Mouse (Mus musculus) CH12.LX (cell line): Measurements from ENCODE around the gene Tbata. TPM values are rescaled to one million over a fixed set of nuclear protein-coding genes. Genes with fewer than 3 reads are reported as not detected.

ENCODE experiments used
- DNase-seq: peaks from one replicate; pipeline ENCODE4 v3.0.0-alpha.2; 2013; ENCODE audit errors: extremely low read depth
- H3K27ac ChIP-seq: 2 replicates; pipeline ENCODE4 v1.5.1; 2012; ENCODE audit warnings: low read depth, mild to moderate bottlenecking, control low read depth, moderate library complexity; ENCODE audit not compliant: insufficient read depth
- H3K27me3 ChIP-seq: replicated peaks from 2 replicates; pipeline ENCODE3; 2012; ENCODE audit warnings: inconsistent platforms
- H3K36me3 ChIP-seq, 2 experiments: replicated peaks in 1 of 2; 2 replicates each; pipeline versions ENCODE3 to v1.6.1; 2012; ENCODE audit warnings: inconsistent platforms in 1 of 2, low read length in 1 of 2, mild to moderate bottlenecking in 1 of 2, mixed read lengths in 1 of 2, moderate library complexity in 1 of 2; ENCODE audit not compliant: control insufficient read depth in 1 of 2, insufficient read depth in 1 of 2
- H3K4me1 ChIP-seq, 2 experiments: 2 replicates each; pipeline ENCODE4 v1.6.1; 2012; ENCODE audit warnings: inconsistent platforms in 1 of 2, moderate library complexity in 1 of 2; ENCODE audit not compliant: insufficient read depth in 2 of 2, control insufficient read depth in 1 of 2
- H3K4me2 ChIP-seq: 2 replicates; pipeline ENCODE4 v1.6.1; 2012; ENCODE audit warnings: low read depth, mild to moderate bottlenecking, control low read depth; ENCODE audit not compliant: poor library complexity, insufficient read depth, severe bottlenecking
- H3K4me3 ChIP-seq, 3 experiments: fragments of 150-350 bp in 1 of 3; sonication (generic) in 1 of 3; replicated peaks in 1 of 3; 2 replicates each; pipeline versions ENCODE3 to v1.5.1; 2011 to 2012; ENCODE audit warnings: low read depth in 2 of 3, low read length in 2 of 3, mild to moderate bottlenecking in 2 of 3, moderate library complexity in 2 of 3, control low read depth in 1 of 3, improper control_type of control experiment in 1 of 3, inconsistent platforms in 1 of 3, mixed read lengths in 1 of 3; ENCODE audit not compliant: poor library complexity in 1 of 3
- H3K79me2 ChIP-seq: replicated peaks from 2 replicates; pipeline ENCODE4 v1.6.1; 2012; ENCODE audit warnings: mild to moderate bottlenecking, moderate library complexity; ENCODE audit not compliant: control insufficient read depth, poor library complexity, insufficient read depth, severe bottlenecking; ENCODE audit errors: extremely low read depth
- H3K9ac ChIP-seq: 2 replicates; pipeline ENCODE4 v1.6.1; 2012; ENCODE audit warnings: low read depth, mild to moderate bottlenecking, control low read depth, moderate library complexity; ENCODE audit not compliant: insufficient read depth
- H3K9me3 ChIP-seq: replicated peaks from 2 replicates; pipeline ENCODE3; 2012; ENCODE audit warnings: low read length, inconsistent platforms, mixed read lengths
- CHD2 ChIP-seq: IDR thresholded peaks from 2 replicates; pipeline ENCODE4 v1.6.1; 2011; ENCODE audit warnings: low read length, improper control_type of control experiment
- ELF1 ChIP-seq: IDR thresholded peaks from 2 replicates; pipeline ENCODE4 v1.6.1; 2014; ENCODE audit warnings: low read depth, mild to moderate bottlenecking, inconsistent platforms, low read length, improper control_type of control experiment
- ETS1 ChIP-seq: conservative IDR thresholded peaks from 2 replicates; pipeline ENCODE4 v1.6.1; 2012; ENCODE audit warnings: low read depth, mild to moderate bottlenecking, inconsistent platforms, low read length, improper control_type of control experiment, moderate library complexity
- GABPA ChIP-seq: IDR thresholded peaks from 2 replicates; pipeline ENCODE4 v1.6.1; 2012; ENCODE audit warnings: low read depth, low read length, improper control_type of control experiment, inconsistent platforms; ENCODE audit not compliant: insufficient replicate concordance
- HCFC1 ChIP-seq: IDR thresholded peaks from 2 replicates; pipeline ENCODE4 v1.6.1; 2012; ENCODE audit warnings: low read depth, mild to moderate bottlenecking, inconsistent platforms, low read length, improper control_type of control experiment
- IRF4 ChIP-seq: IDR thresholded peaks from 2 replicates; pipeline ENCODE4 v1.6.1; 2014; ENCODE audit warnings: low read depth, mild to moderate bottlenecking, inconsistent platforms, low read length, improper control_type of control experiment
- JUN ChIP-seq: IDR thresholded peaks from 2 replicates; pipeline ENCODE4 v1.6.1; 2011; ENCODE audit warnings: low read depth, mild to moderate bottlenecking, low read length, improper control_type of control experiment, moderate library complexity; ENCODE audit not compliant: insufficient read depth
- JUND ChIP-seq: conservative IDR thresholded peaks from 2 replicates; pipeline ENCODE4 v1.6.1; 2011; ENCODE audit warnings: low read depth, low read length, improper control_type of control experiment
- KAT2A ChIP-seq: IDR thresholded peaks from 2 replicates; pipeline ENCODE4 v1.6.1; 2012; ENCODE audit warnings: low read length, improper control_type of control experiment, inconsistent platforms; ENCODE audit not compliant: insufficient replicate concordance
- MAX ChIP-seq: IDR thresholded peaks from 2 replicates; pipeline ENCODE4 v1.6.1; 2011; ENCODE audit warnings: low read length, improper control_type of control experiment
- MAZ ChIP-seq: IDR thresholded peaks from 2 replicates; pipeline ENCODE4 v1.6.1; 2012; ENCODE audit warnings: low read depth, mild to moderate bottlenecking, inconsistent platforms, low read length, improper control_type of control experiment, moderate library complexity
- MEF2A ChIP-seq: IDR thresholded peaks from 2 replicates; pipeline ENCODE4 v1.6.1; 2014; ENCODE audit warnings: low read depth, mild to moderate bottlenecking, inconsistent platforms, low read length, improper control_type of control experiment, borderline replicate concordance
- MXI1 ChIP-seq: IDR thresholded peaks from 2 replicates; pipeline ENCODE4 v1.6.1; 2011; ENCODE audit warnings: mild to moderate bottlenecking, low read depth, low read length, improper control_type of control experiment
- MYC ChIP-seq: IDR thresholded peaks from 2 replicates; pipeline ENCODE4 v1.6.1; 2011; ENCODE audit warnings: low read depth, mild to moderate bottlenecking, improper control_type of control experiment, low read length
- NRF1 ChIP-seq: IDR thresholded peaks from 2 replicates; pipeline ENCODE4 v1.6.1; 2014; ENCODE audit warnings: low read depth, mild to moderate bottlenecking, inconsistent platforms, low read length, improper control_type of control experiment, moderate library complexity
- PAX5 ChIP-seq: IDR thresholded peaks from 2 replicates; pipeline ENCODE4 v1.6.1; 2012; ENCODE audit warnings: low read length, inconsistent platforms, mixed read lengths
- POLR2A ChIP-seq: IDR thresholded peaks from 2 replicates; pipeline ENCODE4 v1.6.1; 2011; ENCODE audit warnings: low read depth, mild to moderate bottlenecking, improper control_type of control experiment, low read length
- POLR2AphosphoS2 ChIP-seq: IDR thresholded peaks from 2 replicates; pipeline ENCODE4 v1.6.1; 2011; ENCODE audit warnings: low read depth, low read length, improper control_type of control experiment
- RAD21 ChIP-seq: IDR thresholded peaks from 2 replicates; pipeline ENCODE4 v1.6.1; 2011; ENCODE audit warnings: low read depth, mild to moderate bottlenecking, low read length, improper control_type of control experiment, moderate library complexity
- SIN3A ChIP-seq: IDR thresholded peaks from 2 replicates; pipeline ENCODE4 v1.6.1; 2012; ENCODE audit warnings: low read length, improper control_type of control experiment, inconsistent platforms
- SMC3 ChIP-seq: IDR thresholded peaks from 2 replicates; pipeline ENCODE4 v1.6.1; 2011; ENCODE audit warnings: low read depth, low read length, improper control_type of control experiment
- TBP ChIP-seq: conservative IDR thresholded peaks from 2 replicates; pipeline ENCODE4 v1.6.1; 2011; ENCODE audit warnings: low read depth, low read length, improper control_type of control experiment
- TCF12 ChIP-seq: IDR thresholded peaks from 2 replicates; pipeline ENCODE4 v1.6.1; 2014; ENCODE audit warnings: low read depth, mild to moderate bottlenecking, inconsistent platforms, low read length, improper control_type of control experiment
- UBTF ChIP-seq: IDR thresholded peaks from 2 replicates; pipeline ENCODE4 v1.6.1; 2012; ENCODE audit warnings: low read depth, mild to moderate bottlenecking, inconsistent platforms, low read length, improper control_type of control experiment, moderate library complexity
- USF1 ChIP-seq: IDR thresholded peaks from 2 replicates; pipeline ENCODE4 v1.6.1; 2014; ENCODE audit warnings: low read depth, mild to moderate bottlenecking, inconsistent platforms, low read length, improper control_type of control experiment
- USF2 ChIP-seq: conservative IDR thresholded peaks from 2 replicates; pipeline ENCODE4 v1.6.1; 2011; ENCODE audit warnings: low read depth, low read length, improper control_type of control experiment
- ZC3H11A ChIP-seq: IDR thresholded peaks from 2 replicates; pipeline ENCODE4 v1.6.1; 2012; ENCODE audit warnings: low read depth, mild to moderate bottlenecking, inconsistent platforms, low read length, improper control_type of control experiment
- ZMIZ1 ChIP-seq: IDR thresholded peaks from 2 replicates; pipeline ENCODE4 v1.6.1; 2012; ENCODE audit warnings: low read depth, mild to moderate bottlenecking, inconsistent platforms, low read length, improper control_type of control experiment
- ZNF384 ChIP-seq: IDR thresholded peaks from 2 replicates; pipeline ENCODE4 v1.6.1; 2012; ENCODE audit warnings: low read depth, low read length, improper control_type of control experiment, inconsistent platforms
- dilution Hi-C: fragments of 300-500 bp; cut with MboI; formaldehyde crosslinking; loops from 2 replicates; pipeline ENCODE4 v1.14.3; 2020; ENCODE audit warnings: low sequenced_read_pairs; ENCODE audit not compliant: extremely low pct_unique_long_range_greater_than_20kb, extremely low pct_ligation_motif_present
- in situ Hi-C: fragments of 300-500 bp; cut with MboI; formaldehyde crosslinking; loops from 3 replicates; pipeline ENCODE4 v1.14.3; 2019; ENCODE audit warnings: low sequenced_read_pairs, low pct_ligation_motif_present, low pct_unique_long_range_greater_than_20kb, mixed read lengths
- polyA plus RNA-seq: library from polyadenylated mRNA; unstranded; fragments of >175 nt; gene quantifications from 2 replicates; pipeline ENCODE4 v1.2.1, GENCODE M21; 2012; ENCODE audit warnings: low read depth; ENCODE audit not compliant: insufficient read length
- total RNA-seq, 2 experiments: library from RNA; depleted of rRNA; stranded (reverse); fragments of 300-350 nt in 1 of 2; fragments of >200 nt in 1 of 2; gene quantifications; 2 replicates each; pipeline ENCODE4 v1.2.3; 2012 to 2014

Tbata gene
- total and polyA plus RNA-seq, 3 experiments: 0.17 to 0.73 TPM; not detected in 1

DNA sequence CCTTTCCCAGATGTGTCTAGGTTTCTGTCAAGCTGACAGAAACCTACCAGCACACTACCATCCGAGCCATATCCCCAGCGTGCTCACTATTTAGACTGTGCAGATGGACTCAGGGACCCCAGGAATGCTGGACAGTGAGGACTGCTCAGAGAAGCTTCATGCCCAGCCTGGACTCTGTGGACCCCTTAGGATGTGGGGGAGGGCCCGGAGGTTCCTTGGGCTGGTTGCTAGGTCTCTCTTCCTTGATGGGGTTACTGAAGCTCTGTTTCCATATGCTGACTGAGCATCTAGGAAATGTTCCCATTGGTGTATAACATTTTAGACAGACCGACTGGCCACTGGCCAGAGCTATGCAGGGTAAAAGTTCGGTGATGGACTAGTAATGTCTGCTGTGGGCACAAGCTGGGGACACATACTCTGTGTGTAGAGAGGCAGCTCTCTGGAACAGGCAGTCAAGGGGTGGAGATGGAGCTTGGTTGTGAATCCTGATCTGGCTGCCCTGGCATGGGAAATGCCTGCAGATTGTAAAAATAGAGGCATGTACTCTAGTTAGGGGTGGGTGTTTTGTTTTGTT lies 24.1 kb downstream of the Tbata start:
- TF ChIP-seq MXI1 (no peak), UBTF (no peak), ELF1 (no peak), ZNF384 (no peak), MEF2A (no peak), HCFC1 (no peak)
- TF ChIP-seq, all 38 proteins: peak for 0
- H3K4me2 ChIP-seq: no peak overlapping the region
- H3K4me1 ChIP-seq: peaks cover 10 to 32% of the 10 kb centered on the region in 2 experiments
- no peak overlapping the region for H3K9ac ChIP-seq
- in situ Hi-C loops: loop anchor here (5.0 kb wide), 1 partner anchor 126 kb away; no protein-coding TSS in a partner anchor
- H3K27me3 ChIP-seq: no peaks in the 10 kb centered on the region
- no peak for DNase-seq
- peaks cover 16 to 63% of the 10 kb centered on the region in 2 experiments for H3K36me3 ChIP-seq
- dilution Hi-C loops: no loop called here
- H3K79me2 ChIP-seq: no peaks in the 10 kb centered on the region; the same call in 1 of the 2 replicates
- H3K4me3 ChIP-seq: no peak overlapping the region
- H3K27ac ChIP-seq: no peak overlapping the region
- no peaks in the 10 kb centered on the region for H3K9me3 ChIP-seq

DNA sequence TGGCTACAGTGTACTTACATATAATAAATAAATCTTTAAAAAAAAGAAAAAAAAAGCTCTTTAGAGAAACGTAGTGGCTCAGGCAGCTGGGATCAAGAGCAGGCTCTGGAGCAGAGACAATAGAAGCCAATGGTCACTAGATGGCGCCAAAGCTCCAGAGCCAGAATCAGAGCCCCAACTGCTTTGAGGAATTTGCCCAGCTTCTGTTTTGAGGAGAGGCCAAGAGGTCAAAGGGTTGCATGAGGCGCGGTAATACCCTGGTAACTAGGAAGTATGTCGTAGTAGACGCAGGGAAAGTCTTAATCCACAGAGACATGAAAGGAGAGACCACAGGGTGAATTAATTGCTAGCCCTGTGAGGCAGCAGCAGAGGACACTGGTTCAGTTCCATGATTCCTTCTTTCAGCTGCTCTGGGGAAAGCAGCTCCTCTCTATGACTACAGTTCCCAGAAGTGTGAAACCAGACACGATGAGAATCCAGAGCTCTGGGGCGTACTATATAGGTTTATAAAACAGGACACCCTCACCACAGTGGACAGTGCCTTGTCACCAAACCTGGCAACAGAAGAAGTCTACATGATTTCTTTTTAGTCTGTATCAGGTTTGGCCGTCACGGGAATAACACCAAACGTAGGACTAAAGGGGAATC lies 27.9 kb downstream of the Tbata start:
- H3K36me3 ChIP-seq: peaks cover 16 to 45% of the 10 kb centered on the region in 2 experiments
- H3K79me2 ChIP-seq: no peaks in the 10 kb centered on the region; the same call in 1 of the 2 replicates
- peaks cover 41 to 62% of the 10 kb centered on the region in 2 experiments for H3K4me1 ChIP-seq
- no peaks in the 10 kb centered on the region for H3K27me3 ChIP-seq
- no peaks in the 10 kb centered on the region for H3K9me3 ChIP-seq
- peak overlapping the region; percentile 45 for H3K4me2 ChIP-seq
- peak; percentile 94 for DNase-seq
- peak overlapping the region; percentile 77 for H3K9ac ChIP-seq
- in situ Hi-C loops (loop anchor here (5.0 kb wide), 1 partner anchor 123 kb away; no protein-coding TSS in a partner anchor), dilution Hi-C loops (no loop called here)
- H3K4me3 ChIP-seq: peak overlapping the region; percentile 41 to 65 (median 61)
- peak overlapping the region; percentile 82 for H3K27ac ChIP-seq
- TF ChIP-seq UBTF: no peak
- peak; percentile 53; the same call in 1 of the 2 replicates for TF ChIP-seq MEF2A
- TF ChIP-seq IRF4: peak; percentile 23; the same call in 1 of the 2 replicates
- TF ChIP-seq HCFC1: no peak
- peak; percentile 86 for TF ChIP-seq SMC3
- TF ChIP-seq ZC3H11A: peak; percentile 59; the same call in 1 of the 2 replicates
- TF ChIP-seq MXI1: peak; percentile 41; the same call in 1 of the 2 replicates
- TF ChIP-seq ETS1: no peak
- no peak for TF ChIP-seq POLR2A
- no peak for TF ChIP-seq JUND
- TF ChIP-seq TBP: no peak
- no peak; the same call in 1 of the 2 replicates for TF ChIP-seq MAX
- no peak for TF ChIP-seq JUN
- TF ChIP-seq SIN3A: peak; percentile 64; the same call in 1 of the 2 replicates
- no peak for TF ChIP-seq GABPA
- TF ChIP-seq ZNF384: no peak
- TF ChIP-seq NRF1: no peak
- no peak for TF ChIP-seq USF1
- no peak for TF ChIP-seq TCF12
- TF ChIP-seq MAZ: no peak
- TF ChIP-seq PAX5: no peak
- TF ChIP-seq RAD21: peak; percentile 96
- 0 out of 2 replicates have a peak, but pooled peaks have one; percentile 55 for TF ChIP-seq MYC
- no peak; the same call in 1 of the 2 replicates for TF ChIP-seq ZMIZ1
- peak; percentile 70; the same call in 1 of the 2 replicates for TF ChIP-seq ELF1
- no peak for TF ChIP-seq KAT2A
- no peak for TF ChIP-seq USF2
- no peak for TF ChIP-seq CHD2
- no peak for TF ChIP-seq POLR2AphosphoS2
